Mouse (Mus musculus): ENCODE measurements at regions not wholly inside any gene's neighbourhood (a gene's known extent, or its start where the extent isn't known, plus 50 kb on each side); places are given as distances from the start of the nearest gene placed in this dataset.

DNA sequence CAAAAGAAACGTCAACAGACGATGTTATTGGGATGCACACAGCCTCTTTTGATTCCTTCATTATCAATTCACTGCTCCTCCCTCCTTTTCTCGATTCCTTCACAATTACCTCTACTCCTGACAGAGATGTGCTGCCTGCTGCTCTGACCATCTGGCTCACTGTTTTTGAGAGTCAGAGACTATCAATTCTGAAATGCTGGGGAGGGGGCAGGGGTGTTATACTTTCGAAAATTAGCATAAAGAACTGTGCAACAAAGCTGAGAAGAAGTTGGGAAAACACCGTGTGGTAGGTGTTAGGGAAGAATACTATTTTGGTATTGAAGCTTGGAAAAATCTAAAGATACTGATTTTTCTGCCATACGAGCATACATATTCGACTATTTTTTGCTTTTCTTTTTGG, 96.4 kb downstream of the Nedd1 start:
- no peak for DNase-seq

DNA sequence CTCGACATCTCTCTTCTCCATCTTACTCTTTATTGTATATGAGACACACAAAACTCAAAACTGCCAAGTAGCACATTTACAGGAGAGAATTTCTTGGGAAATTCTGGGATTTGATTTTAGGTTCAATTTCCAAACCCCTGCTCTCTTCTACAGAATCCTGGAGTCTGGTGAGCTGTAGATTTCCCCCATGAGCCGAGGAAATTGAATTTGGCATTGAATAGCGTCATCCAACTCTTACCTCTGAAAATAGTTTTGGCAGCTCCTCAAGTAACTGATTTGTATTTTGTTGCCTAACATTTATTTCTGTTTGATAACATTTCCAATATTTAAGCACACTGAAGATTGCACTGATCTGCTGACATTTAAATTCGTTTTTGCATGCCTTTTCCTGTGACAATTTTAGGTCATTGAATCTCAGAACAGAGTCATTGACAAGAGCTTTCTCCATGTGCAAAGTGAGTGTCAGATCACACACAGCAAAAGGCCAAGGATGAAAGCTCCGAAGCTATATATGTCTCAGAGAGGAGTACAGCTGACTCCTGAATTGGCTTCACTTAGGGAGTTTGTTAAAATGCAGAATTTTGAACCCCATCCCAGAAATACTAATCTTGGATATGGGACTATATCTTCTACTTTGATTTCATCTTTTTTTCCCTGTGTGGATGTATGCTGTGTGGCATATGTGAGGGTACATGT, 106.4 kb downstream of the Nedd1 start:
- DNase-seq, result no peak

DNA sequence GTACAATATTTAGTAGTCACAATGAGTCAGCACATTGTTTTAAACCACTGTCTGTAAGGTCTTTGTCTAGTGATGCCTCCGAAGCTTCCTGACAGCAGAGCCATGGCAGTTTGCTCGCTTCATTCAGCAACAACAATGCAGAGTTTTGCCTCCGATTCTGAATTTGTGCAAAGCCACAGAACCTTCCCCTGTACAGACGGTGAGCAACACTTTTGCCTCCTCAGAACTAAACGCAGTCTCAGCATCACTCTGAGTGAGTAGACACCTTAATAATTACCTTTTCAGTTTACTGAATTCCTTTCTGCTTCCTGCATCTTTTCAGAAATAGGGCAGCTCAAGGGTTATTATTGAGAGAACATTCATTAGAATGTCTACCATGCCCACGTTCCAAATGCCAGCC, 107.9 kb downstream of the Nedd1 start:
- DNase-seq, result no peak

DNA sequence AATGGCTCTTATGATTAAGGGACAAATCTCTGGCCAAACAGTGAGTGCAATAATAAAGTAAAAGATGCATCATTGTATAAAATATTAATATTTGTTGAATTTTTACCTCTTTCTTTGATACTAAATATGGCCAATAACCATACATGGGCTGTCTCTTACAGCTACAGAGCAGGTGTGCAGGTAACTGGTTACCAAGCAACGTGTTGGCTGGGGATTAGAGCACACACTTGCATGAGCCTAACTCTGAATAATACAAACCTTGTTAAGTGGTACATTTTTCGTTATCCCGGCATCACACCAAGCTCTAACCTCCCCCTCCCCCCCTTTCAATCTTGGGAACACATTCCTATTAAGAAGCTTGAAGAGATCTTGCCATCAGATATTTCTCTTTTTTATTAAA, 111.2 kb downstream of the Nedd1 start:
- no peak for DNase-seq

DNA sequence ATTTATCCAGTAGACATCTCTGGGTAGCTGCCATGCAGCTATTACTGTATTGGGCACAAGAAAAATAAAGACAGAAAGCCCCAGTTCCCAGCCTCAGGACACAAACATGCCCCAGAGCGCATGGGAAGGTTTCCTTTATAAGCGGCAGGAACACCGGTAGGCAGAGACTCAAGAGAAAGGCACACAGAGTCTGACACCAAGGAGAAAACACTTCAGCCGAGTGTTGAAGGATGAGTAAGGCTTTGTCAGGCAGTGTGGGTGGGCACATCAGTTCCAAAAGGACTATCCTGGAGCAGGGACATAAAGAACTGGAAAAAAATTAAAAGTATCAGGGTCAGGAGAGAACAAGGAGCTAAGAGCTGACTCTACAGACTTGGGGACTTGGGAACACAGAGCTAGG, 115.5 kb downstream of the Nedd1 start:
- no peak for DNase-seq

DNA sequence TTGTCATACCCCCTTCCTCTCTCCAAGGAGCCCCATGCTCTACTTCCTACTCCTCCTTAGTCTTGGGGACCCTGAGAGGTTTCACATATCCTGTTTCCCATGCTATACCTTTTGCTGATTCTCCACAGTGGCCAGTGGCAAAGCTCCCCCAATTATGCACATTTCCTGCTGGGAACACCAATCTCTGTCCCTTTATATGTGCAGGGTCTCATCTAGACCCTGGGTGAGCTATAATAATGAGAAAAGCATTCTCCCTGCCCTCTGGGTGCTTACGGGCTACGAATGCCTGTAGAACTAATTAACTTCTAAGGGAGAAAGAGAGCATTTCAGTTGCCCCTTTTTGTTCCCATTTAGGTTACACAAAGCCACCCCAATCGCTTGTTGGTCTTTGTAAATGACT, 116.6 kb downstream of the Nedd1 start:
- no peak for DNase-seq

DNA sequence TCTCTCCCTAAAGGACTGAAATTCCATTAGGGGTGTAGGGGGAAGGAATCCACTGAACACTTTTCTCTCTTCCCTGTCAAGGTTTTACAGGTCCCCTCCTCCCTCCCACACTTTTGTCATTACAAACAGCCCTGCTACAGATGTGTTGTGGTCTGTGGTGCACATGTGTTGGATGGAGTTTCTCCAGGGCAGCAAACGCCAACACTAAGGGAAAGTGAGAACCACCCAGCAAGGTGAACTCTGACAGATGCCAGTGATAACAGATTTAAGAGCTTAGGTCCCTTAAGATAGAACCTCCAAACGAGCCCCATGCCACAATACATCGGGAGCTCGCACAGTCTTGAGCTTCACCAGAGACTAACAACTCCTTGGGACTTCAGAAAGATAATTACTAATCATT, 122.1 kb downstream of the Nedd1 start:
- DNase-seq, result no peak

DNA sequence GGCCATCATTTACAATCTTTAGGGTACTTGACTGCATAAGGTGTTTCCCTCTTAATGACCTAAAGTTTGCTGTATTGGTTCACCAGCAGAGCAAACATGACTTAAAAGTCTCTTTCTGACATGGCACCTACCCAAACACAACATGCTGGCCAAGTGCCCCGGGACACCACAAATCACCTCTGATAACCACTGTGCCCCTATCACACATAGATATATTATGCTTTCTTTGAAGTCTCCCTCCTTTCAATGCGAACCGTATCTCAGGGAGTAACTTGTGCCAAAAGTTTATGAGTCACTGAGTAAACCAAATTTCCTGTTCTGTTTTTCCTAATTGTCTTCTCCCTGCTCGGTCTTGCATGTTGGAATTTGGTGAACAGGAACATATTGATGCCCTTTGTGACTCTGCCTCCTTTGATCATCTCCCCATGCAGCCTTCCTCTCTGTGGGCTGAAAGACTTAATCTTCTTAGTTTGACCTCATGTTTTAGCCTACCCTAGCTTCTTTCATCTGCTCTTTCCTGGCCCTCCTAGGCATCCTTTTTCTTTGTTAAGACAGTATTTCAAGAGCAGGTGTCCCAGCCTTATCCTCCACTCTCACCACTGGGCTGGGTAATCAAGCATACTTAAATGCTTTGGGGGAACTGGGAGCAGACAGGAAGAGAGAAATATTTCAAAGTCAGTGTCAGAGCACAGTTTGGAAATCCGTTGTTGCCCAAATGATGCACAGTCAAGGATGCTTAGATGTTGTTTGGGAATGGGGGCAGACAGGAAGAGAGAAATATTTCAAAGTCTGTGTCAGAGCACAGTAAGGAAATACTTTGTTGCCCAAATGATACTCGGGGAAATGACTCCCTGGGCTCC, 126.5 kb downstream of the Nedd1 start:
- no peak for DNase-seq

DNA sequence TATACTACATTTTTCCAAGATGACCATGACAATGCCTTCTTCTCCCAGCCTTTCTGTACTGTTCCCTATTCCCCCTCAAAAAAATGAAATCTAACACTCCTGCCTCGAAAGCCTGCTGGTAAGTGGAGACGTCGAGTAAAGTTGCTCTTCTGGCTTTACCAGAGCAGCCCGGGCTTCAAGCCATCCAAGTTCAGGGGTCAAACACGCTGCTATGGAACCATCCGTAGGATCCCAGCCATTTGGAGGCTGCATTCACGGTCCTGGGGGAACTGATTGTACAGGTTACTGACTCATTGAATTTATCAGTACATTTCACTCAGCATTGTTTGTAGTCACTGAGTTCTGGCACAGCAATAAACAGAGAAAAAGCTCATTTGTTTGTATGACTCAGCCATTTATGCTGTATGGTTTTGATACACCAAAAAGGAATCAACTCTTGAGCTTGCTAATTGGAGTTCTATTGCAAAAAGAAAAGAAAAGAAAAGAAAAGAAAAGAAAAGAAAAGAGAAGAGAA, 128.2 kb downstream of the Nedd1 start:
- peak; percentile 4 for DNase-seq

DNA sequence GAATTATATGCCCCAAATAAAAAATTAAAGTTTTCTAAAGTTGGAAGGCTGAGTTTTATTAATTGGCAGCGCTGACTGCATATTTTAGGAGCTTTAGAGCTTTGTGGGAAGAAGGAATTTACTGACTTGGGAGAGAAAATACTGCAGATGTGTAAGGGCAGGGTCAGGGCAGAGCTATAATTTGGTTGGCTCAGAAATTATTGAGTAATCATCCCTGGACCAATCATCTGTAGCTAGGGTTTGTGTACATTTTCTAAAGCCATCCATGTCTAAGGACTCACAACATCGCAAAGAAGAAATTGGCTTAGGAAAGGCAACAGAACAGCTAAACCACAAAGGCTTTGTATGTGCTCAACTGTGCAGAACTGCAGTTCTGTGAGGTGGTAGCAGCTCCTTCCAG, 143.3 kb downstream of the Nedd1 start:
- DNase-seq, result no peak

DNA sequence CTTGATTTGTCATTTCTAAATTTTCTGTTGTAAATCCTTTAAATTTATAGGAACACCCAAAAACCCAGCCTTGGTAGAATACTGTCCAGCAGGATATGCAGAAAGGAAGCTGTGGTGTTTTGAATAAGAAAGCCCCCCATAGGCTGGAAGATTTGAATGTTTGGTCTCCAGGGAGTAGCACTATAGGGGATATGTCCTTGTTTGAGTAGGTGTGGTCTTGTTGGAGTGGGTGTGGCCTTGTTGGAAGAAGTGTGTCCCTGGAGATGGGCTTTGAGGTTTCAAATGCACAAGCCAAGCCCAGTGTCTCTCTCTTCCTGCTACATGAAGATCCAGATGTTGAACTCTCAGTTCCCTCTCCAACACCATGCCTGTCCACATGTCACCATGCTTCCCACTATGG, 151.7 kb downstream of the Nedd1 start:
- DNase-seq, result no peak

DNA sequence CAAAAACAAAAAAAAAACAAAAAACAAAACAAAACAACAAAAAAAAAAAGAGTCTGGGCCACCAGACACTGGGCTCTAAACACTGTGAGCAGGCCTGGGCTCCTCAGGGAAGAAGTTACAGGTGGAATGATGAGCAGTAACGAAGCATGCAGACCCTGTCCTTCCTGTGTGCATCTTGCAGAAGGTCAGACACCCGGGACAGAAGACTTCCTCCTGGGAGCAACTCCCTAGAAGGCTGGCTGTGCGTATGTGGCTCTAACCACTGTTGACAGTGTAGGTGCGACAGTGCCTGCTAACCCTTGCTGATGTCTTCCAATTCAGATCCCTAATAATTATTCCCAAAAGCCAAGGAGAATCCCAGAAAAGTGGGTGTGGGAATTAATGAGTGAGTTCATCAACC, 164.8 kb downstream of the Nedd1 start:
- DNase-seq, result no peak

DNA sequence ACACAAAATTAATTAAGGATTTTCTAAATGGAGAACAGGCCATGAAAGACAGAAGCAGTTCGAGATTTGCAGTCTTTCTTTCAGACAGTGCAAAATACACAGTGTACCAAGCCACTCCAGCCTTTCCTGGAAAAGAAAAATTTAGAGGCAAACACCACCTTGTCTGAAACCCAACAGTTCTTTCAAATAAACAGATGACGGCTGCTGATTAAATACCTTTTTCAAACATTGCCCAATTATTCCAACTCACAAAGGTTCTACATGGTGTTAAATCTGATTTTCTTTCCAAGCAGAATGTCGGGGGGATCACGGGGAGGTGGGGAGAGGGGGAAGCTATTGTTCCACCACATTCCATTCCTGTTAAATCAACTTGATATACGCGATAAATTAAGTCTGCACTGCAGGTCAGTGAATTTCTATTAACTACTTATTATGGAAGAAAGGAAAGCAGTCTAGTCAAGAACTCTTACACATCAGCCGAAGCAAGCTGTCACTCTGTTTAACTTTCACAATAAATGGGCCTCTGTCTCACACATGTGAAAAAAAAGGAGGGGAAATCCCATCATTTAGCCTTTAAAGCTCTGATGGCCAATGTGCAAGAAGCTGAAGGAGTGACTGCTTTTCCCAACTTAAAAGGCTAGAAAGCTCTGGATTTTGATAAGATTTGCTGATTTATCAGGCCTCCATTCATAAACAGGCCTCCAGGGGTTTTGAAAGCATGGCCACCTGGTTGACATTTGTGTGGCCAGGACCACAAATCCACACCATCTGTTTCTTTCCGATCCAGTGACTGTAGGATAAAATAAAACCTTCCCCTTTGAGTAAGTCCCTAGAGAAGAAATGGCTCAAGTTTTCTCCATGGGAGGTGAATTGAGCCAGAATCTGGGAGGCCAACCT, 165.4 kb downstream of the Nedd1 start:
- DNase-seq, result no peak

DNA sequence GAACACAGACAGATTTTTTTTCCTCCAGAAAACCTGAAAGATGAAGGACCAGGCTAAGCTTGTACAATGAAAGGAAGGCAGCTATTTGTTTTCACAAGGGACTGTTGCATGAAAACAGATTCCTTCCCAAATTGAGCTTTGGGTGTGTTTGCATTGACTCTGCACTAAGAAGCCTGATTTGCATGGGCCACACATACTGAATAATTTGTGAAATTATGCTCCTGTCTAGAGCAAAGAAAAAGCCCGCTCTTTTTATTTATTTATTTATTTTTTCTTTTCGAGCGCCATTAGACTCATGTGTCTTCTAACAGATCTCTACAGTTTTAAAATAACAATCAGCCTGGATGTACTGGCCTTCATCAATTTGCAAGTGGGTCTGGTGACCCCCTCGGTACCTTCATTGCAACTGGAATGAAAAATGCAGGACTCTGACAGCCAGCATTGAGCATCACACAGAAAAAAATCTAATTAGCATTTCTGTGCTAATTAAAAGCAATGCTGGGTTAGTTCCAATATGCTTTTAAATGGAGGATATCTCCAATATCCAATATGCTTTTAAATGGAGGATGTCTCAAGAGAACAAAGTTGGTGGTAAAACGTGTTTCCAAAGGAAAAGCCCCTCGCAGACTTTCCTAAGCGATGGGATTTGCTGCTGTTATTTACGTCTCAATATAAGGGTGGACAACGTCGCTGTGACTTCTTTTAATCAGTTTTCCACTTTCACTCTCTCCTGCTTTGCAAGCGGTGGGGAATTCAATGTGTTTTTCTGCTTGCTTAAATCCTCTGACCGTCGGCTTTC, 166.3 kb downstream of the Nedd1 start:
- no peak for DNase-seq

DNA sequence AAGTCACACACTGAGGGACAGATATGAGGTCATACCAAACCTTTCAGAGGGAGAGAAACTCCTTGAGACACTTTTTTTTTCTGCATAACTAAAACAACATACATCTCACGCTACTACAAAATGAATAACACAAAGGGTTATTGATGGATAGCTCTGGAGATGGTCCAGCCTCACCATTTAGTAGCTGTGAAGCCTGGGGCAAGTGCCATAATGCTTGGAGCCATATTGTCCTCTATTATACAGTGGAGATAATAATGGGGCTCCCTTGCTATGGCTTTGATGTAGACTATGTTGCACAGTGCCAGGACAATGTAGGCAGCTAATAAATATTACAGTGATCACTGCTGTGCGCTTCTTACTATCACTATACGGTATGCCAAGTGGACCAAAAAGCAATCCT, 168.3 kb downstream of the Nedd1 start:
- DNase-seq, result no peak

DNA sequence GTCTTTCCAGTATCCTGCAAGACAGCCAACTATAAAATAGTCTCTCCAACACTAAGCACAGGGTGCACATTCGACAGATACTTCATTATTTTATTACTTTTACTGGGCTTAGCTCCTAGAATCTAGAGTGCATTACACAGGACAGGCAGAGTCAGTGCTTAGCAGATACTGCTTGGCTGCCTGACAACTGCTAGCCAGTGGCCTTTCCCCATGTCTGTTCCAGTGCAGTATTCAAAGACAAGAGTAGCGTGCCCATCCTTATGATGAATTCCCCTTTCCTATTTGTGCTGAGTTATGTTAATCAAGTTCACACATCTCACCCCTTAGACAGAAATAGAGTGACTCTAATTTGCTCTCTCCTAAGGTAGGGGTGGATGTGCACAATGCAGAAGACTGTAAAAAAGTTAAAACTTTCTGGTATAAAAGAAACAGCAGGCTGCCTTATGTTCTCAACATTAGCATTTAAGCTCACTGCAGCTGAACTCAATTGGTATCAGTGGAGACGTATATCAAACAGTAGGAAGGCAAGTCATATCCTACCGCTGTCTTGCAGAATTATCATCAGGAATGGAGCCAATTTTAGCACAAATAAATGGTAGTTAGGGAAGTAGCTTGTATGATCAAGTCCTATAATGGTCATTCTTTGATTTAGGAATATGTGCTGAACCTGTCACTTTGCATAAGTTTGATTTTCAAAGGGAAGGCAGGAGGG, 173.2 kb downstream of the Nedd1 start:
- DNase-seq, result no peak

DNA sequence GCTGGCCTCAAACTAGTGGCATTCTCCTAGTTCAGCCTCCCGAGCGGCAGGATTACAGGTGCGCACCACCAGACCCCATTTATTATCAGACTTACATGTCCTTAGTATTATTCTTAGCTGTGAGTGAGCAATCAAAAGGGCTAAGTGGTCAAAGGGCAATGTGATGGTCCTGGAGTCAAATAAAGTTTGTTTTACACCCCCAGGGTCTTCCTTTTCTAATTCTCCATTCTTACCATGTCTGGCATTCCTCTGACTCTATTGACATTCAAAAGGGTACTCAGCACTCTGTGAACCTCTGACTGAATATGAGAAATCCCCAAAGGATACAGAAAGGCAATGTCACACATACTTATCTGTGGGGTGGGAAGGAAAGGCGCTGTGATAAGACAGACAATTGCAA, 183.8 kb downstream of the Nedd1 start:
- no peak for DNase-seq

DNA sequence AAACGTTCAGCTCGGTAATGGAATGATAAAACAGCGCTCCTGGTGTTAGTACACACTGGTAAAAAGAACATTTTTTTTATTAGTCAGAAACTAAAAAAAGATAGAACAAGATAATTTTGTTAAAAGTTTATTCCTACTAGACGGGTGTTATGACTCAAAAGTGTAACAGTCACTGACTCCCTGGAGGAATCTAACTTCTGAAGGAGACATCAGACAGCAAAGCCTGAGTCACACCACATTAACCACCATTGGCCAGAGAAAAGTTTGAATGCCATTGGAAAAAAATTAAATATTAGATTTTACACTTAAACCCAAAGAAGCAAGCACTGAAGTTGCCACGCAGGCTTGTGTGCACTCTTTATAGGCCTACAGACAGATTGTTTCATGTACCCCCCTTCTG, 205.3 kb downstream of the Nedd1 start:
- DNase-seq, result no peak

DNA sequence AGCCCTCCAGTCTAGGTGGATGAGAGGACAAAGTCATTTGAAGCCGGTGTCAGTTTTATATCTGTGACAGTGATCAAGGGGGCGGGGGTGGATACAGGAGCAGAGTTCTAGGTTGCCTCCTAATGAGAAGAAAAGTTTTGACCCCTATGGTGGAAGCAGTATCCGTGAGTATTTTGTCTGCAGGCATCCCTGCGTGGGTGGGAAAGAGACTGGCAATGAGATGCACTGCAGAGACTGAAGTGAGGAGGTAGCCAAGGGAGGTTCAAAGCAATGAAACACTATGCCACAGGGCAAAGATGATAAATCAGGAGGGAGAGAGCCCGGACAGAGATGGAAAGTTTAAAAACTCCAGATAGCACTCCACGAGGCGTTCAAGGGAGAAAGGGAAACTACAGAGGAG, 210.5 kb downstream of the Nedd1 start:
- DNase-seq, result no peak

DNA sequence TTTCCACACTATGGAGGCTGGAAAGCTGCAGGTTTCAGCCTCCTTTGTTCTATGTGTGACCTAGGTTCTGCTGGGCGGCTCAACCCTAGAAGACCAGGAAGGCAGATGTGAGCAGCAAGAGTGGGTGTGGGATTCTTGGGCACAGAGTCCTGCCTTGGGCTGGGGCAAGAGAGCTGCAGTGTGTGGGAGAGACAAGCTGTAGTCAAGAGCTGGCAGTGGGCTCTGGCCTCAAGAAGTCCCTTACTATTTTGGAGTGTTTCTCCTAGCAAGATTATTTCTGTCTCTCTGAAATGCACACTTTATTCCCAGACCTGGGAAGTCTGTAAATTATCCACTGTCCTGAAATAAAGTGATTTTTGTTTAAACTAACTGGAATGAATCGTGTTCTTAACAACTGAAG, 211.5 kb downstream of the Nedd1 start:
- no peak for DNase-seq

DNA sequence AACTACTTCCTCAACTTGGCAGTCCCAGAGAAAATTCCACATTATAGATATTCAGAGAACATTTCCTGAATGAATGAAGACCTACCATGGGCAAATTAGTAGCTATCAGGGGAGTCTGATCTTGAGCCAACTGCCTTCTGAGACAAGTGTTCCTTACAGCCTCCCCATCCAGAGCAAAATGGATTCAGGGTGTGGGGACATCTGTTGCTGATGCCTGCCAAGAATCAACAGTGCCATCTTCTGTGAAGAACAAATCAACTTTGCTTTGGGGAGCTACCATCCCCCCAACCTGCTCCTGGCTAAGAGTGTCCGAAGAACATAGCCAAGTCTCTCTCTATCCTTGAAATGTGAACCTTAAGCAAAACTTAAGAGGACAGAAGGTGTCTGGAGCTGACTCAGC, 217.9 kb downstream of the Nedd1 start:
- no peak for DNase-seq

DNA sequence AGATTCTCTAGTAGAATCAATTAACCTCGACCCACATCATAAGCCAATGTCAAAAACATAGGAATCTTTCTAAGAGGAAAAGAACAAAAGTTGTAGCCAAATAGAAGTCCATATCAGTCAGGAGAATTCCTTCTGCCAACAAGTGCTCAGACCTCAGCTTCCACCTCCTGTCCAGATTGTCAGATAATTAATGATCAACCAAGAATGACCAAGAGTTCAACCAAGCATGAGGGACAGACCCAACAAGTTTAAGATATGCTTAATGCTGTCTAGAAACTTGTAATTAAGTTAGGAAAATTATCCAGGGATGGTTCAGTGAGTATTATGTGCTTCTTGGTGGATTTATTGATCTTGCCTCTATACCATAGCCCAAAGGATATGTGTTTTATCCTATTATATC, 238.6 kb downstream of the Nedd1 start:
- no peak for DNase-seq
